Mouse (Mus musculus): ENCODE measurements at regions not wholly inside any gene's neighbourhood (a gene's known extent, or its start where the extent isn't known, plus 50 kb on each side); places are given as distances from the start of the nearest gene placed in this dataset.

DNA sequence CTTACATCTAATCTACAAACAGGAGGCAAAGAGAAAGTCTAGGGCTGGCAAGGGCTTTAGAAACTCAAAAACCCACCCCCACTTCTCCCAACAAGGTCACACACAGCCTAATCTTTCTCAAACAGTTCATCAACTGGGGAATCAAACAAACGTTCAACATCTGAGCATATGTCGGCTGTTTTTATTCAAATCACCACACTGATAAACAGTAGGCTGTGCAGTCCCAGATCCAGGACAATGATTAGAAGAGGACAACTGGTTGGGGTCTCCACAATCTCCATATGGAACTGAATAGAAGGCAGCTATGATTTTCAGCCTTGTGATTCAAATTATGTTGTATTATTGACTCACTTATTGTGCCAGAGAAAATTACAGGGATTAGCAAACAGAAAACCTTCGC, 193.1 kb upstream of the Clnk start:
- Histone ChIP-seq H3K4me1 (0 out of 2 replicates have a peak, but pooled peaks cover 6% of the 10 kb centered on the region), H3K4me2 (no peak overlapping the region), H3K36me3 (replicated peaks) (no peaks in the 10 kb centered on the region), H3K27me3 (replicated peaks) (no peaks in the 10 kb centered on the region), H3K27ac (no peak overlapping the region), H3K9ac (no peak overlapping the region), H3K9me3 (no peaks in the 10 kb centered on the region), H3K4me3 (no peak overlapping the region)
- 45% methylated on average over 3 of the region's 3 CpGs for WGBS
- ATAC-seq (replicated peaks): no peak

DNA sequence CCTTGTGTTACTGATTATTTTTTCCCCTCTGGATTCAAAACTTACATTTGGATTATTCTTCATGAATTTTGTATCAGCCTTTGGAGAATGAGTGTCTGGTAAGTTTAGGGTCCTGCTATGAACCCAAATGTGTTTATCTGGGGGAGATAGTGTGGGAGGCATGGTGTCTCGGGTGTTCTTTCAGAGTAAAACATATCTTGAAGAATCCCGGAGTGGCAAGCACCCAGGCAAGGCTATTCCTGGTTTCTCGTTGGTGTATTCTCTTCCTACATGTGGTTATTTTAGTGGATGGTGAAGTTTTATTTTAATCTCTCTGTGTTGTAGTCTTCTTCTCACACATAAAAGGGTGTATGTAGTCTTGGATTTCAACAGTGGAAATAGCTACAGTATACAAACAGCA, 186.4 kb upstream of the Clnk start:
- H3K9ac ChIP-seq: no peak overlapping the region
- WGBS: 93% methylated on average over 3 of the region's 3 CpGs
- no peak overlapping the region for H3K27ac ChIP-seq
- no peaks in the 10 kb centered on the region for H3K27me3 ChIP-seq (replicated peaks)
- no peaks in the 10 kb centered on the region for H3K9me3 ChIP-seq
- H3K4me2 ChIP-seq: no peak overlapping the region
- H3K4me1 ChIP-seq: no peaks in the 10 kb centered on the region
- no peaks in the 10 kb centered on the region for H3K36me3 ChIP-seq (replicated peaks)
- no peak for ATAC-seq (replicated peaks)
- no peak overlapping the region for H3K4me3 ChIP-seq

DNA sequence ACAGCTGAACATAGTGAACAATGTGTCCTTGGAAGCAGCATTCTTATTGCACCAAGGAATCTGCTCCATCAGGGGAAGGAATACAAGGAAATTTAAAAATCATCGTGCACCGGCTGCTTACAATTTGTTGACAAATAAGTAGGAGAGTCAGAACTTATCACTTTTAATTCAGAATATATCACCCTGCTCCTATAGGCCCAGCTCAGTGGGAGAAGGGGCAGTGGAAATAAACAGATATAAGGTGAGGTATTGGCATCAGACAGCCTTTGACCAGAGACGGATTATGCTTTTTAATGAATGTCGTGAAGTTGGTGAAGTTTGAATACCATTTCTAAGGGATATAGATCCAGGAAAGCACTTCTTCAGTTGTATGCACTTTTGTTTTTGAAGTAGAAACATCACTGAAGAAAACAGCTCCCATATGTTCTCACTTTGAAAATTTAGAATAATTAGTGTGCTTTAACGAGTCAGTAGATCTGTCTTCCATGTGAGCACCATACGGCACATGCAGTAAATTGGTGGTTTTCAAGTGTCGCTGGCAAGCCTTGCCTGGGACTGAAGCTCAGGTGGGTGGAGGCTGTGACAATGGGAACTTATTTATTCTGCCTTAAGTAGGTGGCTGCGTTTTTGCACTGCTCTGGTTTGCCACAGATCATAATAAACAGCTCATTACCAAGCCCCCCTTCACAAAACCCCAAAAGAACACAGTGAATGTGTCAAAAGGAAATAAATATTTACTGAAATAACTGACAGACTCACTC, 176.1 kb upstream of the Clnk start:
- Histone ChIP-seq H3K4me1 (no peaks in the 10 kb centered on the region), H3K9me3 (no peaks in the 10 kb centered on the region), H3K4me2 (no peak overlapping the region), H3K4me3 (no peak overlapping the region), H3K9ac (no peak overlapping the region), H3K27ac (no peak overlapping the region), H3K27me3 (replicated peaks) (no peaks in the 10 kb centered on the region), H3K36me3 (replicated peaks) (no peaks in the 10 kb centered on the region)
- WGBS: 81% methylated on average over 8 of the region's 8 CpGs
- ATAC-seq (replicated peaks): no peak

DNA sequence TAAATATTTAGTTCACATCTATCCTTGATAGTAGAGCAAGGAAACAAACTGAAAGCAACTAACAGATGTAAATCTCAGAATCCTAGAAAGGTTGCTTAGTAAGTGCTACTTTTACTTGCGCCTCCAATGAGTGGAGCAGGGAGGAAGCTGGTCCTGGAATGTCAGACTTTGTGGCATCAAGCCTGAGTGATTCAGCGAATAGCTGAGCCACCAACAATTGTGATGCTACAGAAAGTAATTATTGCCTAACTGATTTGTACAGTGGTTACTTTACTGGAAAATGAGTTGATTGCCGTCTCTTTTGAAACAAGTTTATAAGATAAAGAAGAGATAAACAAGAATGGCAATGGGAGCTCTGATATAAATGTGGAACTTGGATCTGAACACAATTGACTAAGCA, 173.9 kb upstream of the Clnk start:
- no peak overlapping the region for H3K27ac ChIP-seq
- H3K4me2 ChIP-seq: no peak overlapping the region
- no peaks in the 10 kb centered on the region for H3K36me3 ChIP-seq (replicated peaks)
- H3K27me3 ChIP-seq (replicated peaks): no peaks in the 10 kb centered on the region
- no peaks in the 10 kb centered on the region for H3K4me1 ChIP-seq
- no peak for ATAC-seq (replicated peaks)
- WGBS: 96% methylated on average over 3 of the region's 3 CpGs
- H3K4me3 ChIP-seq: no peak overlapping the region
- no peaks in the 10 kb centered on the region for H3K9me3 ChIP-seq
- H3K9ac ChIP-seq: no peak overlapping the region

DNA sequence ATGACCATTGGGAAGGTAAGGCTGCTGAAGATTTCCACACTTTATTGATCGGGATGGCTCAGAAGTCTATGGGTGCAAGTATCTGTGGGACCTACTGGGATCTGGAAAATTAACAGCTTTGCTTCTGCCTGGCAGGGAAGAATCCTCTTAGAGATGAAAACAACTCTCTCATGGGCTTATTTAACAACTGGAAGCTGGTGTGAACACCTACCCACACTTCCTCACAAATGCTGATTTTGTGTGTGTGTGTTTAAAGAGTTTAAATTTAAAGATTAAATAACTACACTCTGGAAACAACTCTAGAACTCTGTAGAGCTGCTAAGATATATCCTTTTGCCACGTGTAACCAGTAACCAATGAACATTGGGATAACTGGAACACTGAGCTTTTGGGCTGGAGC, 172.5 kb upstream of the Clnk start:
- H3K36me3 ChIP-seq (replicated peaks): no peaks in the 10 kb centered on the region
- H3K9ac ChIP-seq: no peak overlapping the region
- no peaks in the 10 kb centered on the region for H3K9me3 ChIP-seq
- 67% methylated on average over 2 of the region's 2 CpGs for WGBS
- H3K4me2 ChIP-seq: no peak overlapping the region
- H3K4me1 ChIP-seq: no peaks in the 10 kb centered on the region
- H3K27ac ChIP-seq: no peak overlapping the region
- H3K27me3 ChIP-seq (replicated peaks): no peaks in the 10 kb centered on the region
- no peak for ATAC-seq (replicated peaks)
- no peak overlapping the region for H3K4me3 ChIP-seq

DNA sequence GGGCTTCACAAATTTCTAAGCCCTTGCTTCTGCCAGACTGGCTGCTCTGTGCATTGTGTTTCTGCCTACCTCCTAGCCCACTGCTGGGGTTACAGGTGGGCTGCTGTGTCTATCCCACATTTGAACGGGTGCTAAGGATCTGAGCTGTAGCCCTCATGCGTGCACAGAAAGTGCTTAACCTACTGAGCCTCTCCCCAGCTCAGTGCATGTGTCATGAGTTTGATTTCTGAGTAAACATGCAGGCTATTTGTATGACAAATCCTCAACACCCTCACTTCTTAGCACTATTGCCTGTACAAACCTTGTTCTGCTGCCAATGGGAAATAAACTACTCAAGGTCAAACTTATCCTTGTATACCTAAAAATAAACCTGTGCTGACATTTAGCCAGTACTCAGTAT, 163.9 kb upstream of the Clnk start:
- Histone ChIP-seq H3K27me3 (replicated peaks) (no peaks in the 10 kb centered on the region), H3K36me3 (replicated peaks) (no peaks in the 10 kb centered on the region), H3K4me2 (no peak overlapping the region), H3K9me3 (no peaks in the 10 kb centered on the region), H3K4me3 (no peak overlapping the region), H3K9ac (no peak overlapping the region), H3K27ac (no peak overlapping the region), H3K4me1 (no peaks in the 10 kb centered on the region)
- whole genome bisulfite sequencing: 88% methylated on average over 2 of the region's 2 CpGs
- no peak for ATAC-seq (replicated peaks)

DNA sequence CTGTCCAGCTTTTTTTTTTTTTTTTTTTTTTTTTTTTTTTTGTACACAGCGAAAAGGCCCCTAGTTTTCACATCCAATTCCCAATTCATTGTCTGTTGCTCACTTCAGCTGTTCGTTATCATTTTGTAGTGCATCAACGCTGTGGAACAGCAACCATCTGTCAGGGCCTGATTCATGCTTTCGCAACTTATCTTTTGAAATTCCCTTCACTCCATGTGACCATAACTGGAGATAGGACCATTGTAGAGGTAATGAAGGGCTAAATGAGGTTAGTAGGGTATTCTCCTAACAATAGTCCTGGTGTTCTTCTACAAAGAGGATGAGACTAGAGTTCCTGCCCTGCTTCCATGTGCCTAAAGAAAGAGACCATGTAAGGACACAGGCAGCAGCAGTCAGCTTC, 146.6 kb upstream of the Clnk start:
- no peaks in the 10 kb centered on the region for H3K27me3 ChIP-seq (replicated peaks)

DNA sequence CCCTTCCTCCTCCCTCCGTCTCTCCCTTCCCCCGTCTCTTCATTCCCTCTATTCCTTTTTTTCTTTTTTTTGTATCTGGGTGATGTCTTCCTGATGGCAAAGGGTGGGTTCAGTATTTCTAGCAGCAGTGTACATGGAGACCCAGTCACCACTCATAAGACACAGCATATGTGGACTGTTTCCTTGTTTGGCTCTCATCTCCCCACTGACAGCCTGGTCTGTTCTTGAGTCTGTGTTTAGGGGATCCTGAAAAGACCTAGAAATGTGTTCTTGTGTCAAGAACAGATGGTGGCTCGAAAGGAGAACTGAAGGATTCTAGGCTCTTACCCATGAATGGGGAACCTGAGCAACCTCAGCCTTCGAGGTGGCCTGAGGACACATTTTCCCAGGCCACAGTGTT, 124.0 kb upstream of the Clnk start:
- no peak overlapping the region for H3K27ac ChIP-seq
- H3K4me3 ChIP-seq: no peak overlapping the region
- ATAC-seq (replicated peaks): no peak
- WGBS: 91% methylated on average over 4 of the region's 4 CpGs
- no peaks in the 10 kb centered on the region for H3K27me3 ChIP-seq (replicated peaks)
- H3K4me2 ChIP-seq: no peak overlapping the region
- no peaks in the 10 kb centered on the region for H3K4me1 ChIP-seq
- no peaks in the 10 kb centered on the region for H3K9me3 ChIP-seq
- no peaks in the 10 kb centered on the region for H3K36me3 ChIP-seq (replicated peaks)
- no peak overlapping the region for H3K9ac ChIP-seq

More for the DNA sequence above, 146.6 kb upstream of the Clnk start:
- WGBS: 88% methylated on average over 4 of the region's 4 CpGs
- no peak for ATAC-seq (replicated peaks)
- H3K9me3 ChIP-seq: no peaks in the 10 kb centered on the region
- H3K4me1 ChIP-seq: no peaks in the 10 kb centered on the region
- H3K27ac ChIP-seq: no peak overlapping the region
- no peak overlapping the region for H3K9ac ChIP-seq
- H3K4me2 ChIP-seq: no peak overlapping the region
- no peak overlapping the region for H3K4me3 ChIP-seq
- H3K36me3 ChIP-seq (replicated peaks): no peaks in the 10 kb centered on the region

DNA sequence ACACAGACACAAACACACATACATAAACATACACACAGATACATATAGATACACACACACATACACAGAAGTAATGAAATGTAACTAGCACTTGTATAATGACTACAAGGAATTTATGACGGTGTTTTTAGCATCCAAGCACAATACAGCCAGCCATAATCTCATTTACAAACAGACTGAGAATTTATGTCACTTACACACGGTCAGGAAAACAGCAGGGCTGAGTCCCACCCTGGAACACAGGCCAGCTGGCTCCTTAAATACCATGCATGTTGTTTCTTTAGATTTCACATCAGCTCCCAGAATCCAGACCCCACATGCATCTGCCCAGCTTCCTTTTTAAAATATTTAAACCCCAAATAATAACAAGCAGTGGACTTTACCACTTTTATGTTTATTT, 123.1 kb upstream of the Clnk start:
- ATAC-seq (replicated peaks): no peak
- no peaks in the 10 kb centered on the region for H3K36me3 ChIP-seq (replicated peaks)
- no peak overlapping the region for H3K9ac ChIP-seq
- H3K27me3 ChIP-seq (replicated peaks): no peaks in the 10 kb centered on the region
- no peak overlapping the region for H3K4me2 ChIP-seq
- no peaks in the 10 kb centered on the region for H3K4me1 ChIP-seq
- H3K9me3 ChIP-seq: no peaks in the 10 kb centered on the region
- 31% methylated on average over 2 of the region's 2 CpGs for WGBS
- H3K27ac ChIP-seq: no peak overlapping the region
- H3K4me3 ChIP-seq: no peak overlapping the region

DNA sequence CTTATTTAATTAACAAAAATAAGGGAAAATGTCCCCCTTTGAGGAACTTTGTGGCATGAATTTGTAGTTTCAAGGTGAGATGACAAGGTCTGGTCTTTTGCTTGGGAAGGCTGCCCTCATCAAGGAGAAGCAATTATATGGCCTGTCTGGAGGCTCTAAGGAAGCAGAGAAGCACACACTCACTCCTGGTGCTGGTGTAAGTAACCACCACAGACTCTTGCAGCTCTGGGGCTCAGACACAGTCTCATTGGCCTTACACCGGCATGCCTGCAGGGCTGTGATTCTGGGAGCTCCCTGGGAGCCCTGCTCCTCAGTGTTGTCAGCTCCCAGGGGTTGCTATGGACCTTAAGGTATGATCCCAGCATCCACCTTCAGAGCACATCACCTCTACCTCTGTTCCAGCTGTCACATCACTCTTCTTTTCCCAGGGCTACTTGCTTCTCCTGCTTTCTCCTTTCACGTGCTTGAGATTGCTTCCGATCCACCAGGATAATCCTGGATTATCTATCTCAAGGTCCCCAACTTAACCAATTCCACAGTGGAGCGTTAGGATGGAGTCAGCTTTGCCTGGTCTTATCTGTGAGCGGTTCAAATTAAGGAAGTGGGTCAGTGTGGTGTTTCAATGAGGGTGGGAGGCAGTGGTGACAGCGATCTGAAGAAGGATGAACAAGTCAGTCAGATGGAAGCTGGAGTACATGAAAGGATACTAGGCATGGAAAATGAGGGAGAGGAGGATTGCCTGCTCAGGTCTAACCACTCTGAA, 96.0 kb upstream of the Clnk start:
- no peaks in the 10 kb centered on the region for H3K4me1 ChIP-seq
- H3K9ac ChIP-seq: no peak overlapping the region
- no peak for ATAC-seq (replicated peaks)
- no peaks in the 10 kb centered on the region for H3K36me3 ChIP-seq (replicated peaks)
- H3K4me2 ChIP-seq: no peak overlapping the region
- no peak overlapping the region for H3K27ac ChIP-seq
- H3K9me3 ChIP-seq: no peaks in the 10 kb centered on the region
- 72% methylated on average over 6 of the region's 6 CpGs for WGBS
- H3K4me3 ChIP-seq: no peak overlapping the region
- H3K27me3 ChIP-seq (replicated peaks): no peaks in the 10 kb centered on the region

DNA sequence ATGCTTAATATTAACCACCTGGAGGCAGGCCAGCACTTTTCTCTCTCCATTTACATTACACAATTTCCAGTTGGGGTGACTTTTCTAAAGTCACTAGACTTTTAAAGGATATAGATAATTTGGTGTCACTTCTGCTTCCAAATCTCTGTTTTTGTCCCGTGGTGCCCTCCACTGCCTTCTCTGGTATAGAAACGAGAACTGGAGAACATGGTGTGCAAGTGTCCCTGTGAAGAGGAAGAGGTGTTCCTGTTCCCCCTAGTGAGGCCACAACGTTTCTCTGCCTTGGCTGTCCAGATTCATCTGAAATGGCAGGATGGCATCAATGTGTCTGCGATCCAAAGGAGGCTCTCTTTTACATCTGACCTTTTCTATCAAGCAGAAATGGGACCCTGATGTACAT, 93.9 kb upstream of the Clnk start:
- H3K4me3 ChIP-seq: no peak overlapping the region
- no peak overlapping the region for H3K27ac ChIP-seq
- H3K9me3 ChIP-seq: no peaks in the 10 kb centered on the region
- no peak for ATAC-seq (replicated peaks)
- no peaks in the 10 kb centered on the region for H3K4me1 ChIP-seq
- H3K27me3 ChIP-seq (replicated peaks): no peaks in the 10 kb centered on the region
- WGBS: 90% methylated on average over 4 of the region's 4 CpGs
- H3K4me2 ChIP-seq: no peak overlapping the region
- H3K36me3 ChIP-seq (replicated peaks): no peaks in the 10 kb centered on the region
- H3K9ac ChIP-seq: no peak overlapping the region

DNA sequence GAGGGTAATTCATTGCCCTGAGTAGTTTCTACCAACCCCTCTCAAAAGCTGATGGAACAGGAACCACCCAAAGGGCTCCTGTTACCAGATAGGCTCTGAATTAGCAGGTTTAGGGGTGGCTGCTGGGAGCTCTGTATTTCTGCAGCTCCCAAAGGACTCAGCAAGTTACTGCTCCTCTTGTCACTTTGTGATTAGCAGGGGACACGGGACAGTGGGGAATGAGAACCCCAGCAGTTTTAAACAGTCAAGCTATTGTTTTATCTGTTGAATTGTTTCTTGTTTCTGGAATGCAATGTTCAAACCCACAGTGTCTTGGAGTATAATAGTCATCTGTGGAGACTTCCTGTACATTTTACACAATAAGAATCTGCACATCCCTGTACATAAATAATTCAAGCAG, 90.4 kb upstream of the Clnk start:
- Histone ChIP-seq H3K9ac (no peak overlapping the region), H3K36me3 (replicated peaks) (no peaks in the 10 kb centered on the region), H3K4me3 (no peak overlapping the region), H3K4me2 (no peak overlapping the region), H3K27ac (no peak overlapping the region), H3K9me3 (no peaks in the 10 kb centered on the region), H3K4me1 (no peaks in the 10 kb centered on the region), H3K27me3 (replicated peaks) (no peaks in the 10 kb centered on the region)
- 48% methylated on average over 1 of the region's 1 CpGs for WGBS
- ATAC-seq (replicated peaks): no peak

DNA sequence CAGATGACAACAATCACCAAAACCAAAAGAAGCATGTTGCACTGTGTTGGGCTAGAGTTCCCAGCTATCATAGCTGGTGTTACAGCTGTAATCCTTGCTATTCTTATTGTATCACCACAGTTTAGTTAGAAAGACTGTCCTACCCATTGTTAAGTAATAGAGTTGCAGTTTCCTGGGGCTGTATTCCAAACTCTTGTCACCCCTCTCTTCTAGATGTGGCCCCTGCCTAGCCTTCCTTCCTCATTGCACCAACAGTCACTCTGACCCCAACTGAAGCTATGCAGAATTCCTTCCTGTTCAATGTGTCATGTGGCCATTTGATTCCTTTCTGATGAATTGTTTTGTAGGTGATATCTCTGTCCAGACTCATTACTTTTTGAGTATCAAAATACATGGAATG, 87.8 kb upstream of the Clnk start:
- H3K4me1 ChIP-seq: no peaks in the 10 kb centered on the region
- no peaks in the 10 kb centered on the region for H3K36me3 ChIP-seq (replicated peaks)
- no peak overlapping the region for H3K4me3 ChIP-seq
- no peaks in the 10 kb centered on the region for H3K9me3 ChIP-seq
- no peak for ATAC-seq (replicated peaks)
- H3K9ac ChIP-seq: no peak overlapping the region
- H3K27me3 ChIP-seq (replicated peaks): no peaks in the 10 kb centered on the region
- no peak overlapping the region for H3K27ac ChIP-seq
- H3K4me2 ChIP-seq: no peak overlapping the region
